Mouse (Mus musculus) spleen, adult 2 months (tissue): Measurements from ENCODE around the gene Sox13.

ENCODE experiments used
- CTCF ChIP-seq: fragments of 200-500 bp; IDR thresholded peaks from 2 replicates; pipeline ENCODE4 v1.5.1; 2011; ENCODE audit warnings: mild to moderate bottlenecking, inconsistent platforms; ENCODE audit not compliant: insufficient read depth, insufficient read length, insufficient replicate concordance; ENCODE audit errors: extremely low read depth
- POLR2A ChIP-seq: fragments of 200-500 bp; IDR thresholded peaks from 2 replicates; pipeline ENCODE4 v1.6.1; 2011; ENCODE audit warnings: low read depth, low read length, inconsistent platforms

- TF ChIP-seq CTCF: no peak
- TF ChIP-seq POLR2A: no peak
Observed at GRCm38 (mm10) chr1:133407436-133407835, 16.7 kb downstream of the Sox13 start.
